Mouse (Mus musculus): ENCODE results near the gene Lcmt1.

DNA sequence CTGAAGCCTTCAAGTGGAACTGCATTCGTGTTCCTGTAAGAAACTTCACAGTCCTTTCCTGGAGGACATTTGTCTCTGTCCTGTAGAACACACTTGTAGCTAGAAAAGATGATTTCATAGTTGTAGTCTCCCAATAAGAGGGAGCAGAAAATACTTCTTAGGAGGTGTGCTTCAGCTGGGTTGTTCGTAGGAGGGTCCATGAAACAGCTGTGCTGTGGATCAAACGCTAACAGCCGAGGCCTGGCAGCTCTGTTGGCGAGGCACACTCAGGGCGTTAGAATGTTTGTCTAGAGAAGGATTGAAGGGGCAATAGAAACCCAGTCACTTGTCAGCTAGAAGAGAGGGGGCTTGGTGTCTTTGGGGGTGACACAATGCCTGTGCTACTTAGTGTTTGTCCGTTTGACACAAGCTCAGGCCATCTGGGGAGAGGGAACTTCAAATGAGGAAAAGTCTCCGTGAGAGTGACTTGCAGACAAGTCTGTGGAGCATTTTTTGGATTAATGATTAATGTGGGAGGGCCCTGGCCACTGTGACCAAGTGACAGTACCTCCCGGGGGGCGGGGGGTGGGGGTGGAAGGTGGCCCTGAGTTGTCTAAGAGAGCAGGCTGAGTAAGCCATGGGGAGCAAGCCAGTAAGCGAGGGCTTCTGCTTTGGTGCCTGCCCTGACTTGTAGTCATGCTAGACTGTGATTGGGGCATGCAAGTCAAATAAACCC lies 16.3 kb downstream of the Lcmt1 start:
- TF ChIP-seq GATA1 (IDR thresholded peaks at IDR 0.05; ENCODE audit: low read length) = no peak
- no peak for TF ChIP-seq TAL1 (IDR thresholded peaks at IDR 0.05; ENCODE audit: low read length)

All from erythroblast, embryonic 14.5 days (primary cell).